Mouse (Mus musculus) testis, postnatal 10 days (tissue): Measurements from ENCODE around the gene Msl1.

Source experiments
- DNase-seq: peaks from one replicate; pipeline ENCODE4 v3.0.0; 2021; ENCODE audit warnings: low spot score

Gene Msl1

GRCm38 (mm10) chr11:98776843-98777590, 18.3 kb upstream of the Msl1 start:
- DNase-seq, result peak; percentile 74

GRCm38 (mm10) chr11:98777888-98778287, 17.4 kb upstream of the Msl1 start:
- DNase-seq, result no peak

GRCm38 (mm10) chr11:98781851-98782512, 13.3 kb upstream of the Msl1 start:
- peak; percentile 74 for DNase-seq

- DNase-seq, result peak; percentile 71
These were observed 12.6 kb upstream of the Msl1 start for GRCm38 (mm10) chr11:98782651-98783235.

- DNase-seq, result peak; percentile 94
These were observed 12.1 kb upstream of the Msl1 start for GRCm38 (mm10) chr11:98783236-98783696.

- DNase-seq, result no peak
These were observed 11.2 kb upstream of the Msl1 start for GRCm38 (mm10) chr11:98784139-98784538.

GRCm38 (mm10) chr11:98785214-98785613, 10.1 kb upstream of the Msl1 start:
- no peak for DNase-seq

- DNase-seq, result peak; percentile 82
These were observed 9.5 kb upstream of the Msl1 start for GRCm38 (mm10) chr11:98785772-98786281.

GRCm38 (mm10) chr11:98786359-98787214, 8.7 kb upstream of the Msl1 start:
- DNase-seq, result peak; percentile 97

GRCm38 (mm10) chr11:98787229-98787628, 8.1 kb upstream of the Msl1 start:
- DNase-seq, result peak; percentile 64

GRCm38 (mm10) chr11:98787691-98788090, 7.6 kb upstream of the Msl1 start:
- DNase-seq, result no peak

GRCm38 (mm10) chr11:98788139-98788538, 7.2 kb upstream of the Msl1 start:
- no peak for DNase-seq

- DNase-seq, result peak; percentile 88
These were observed 6.6 kb upstream of the Msl1 start for GRCm38 (mm10) chr11:98788550-98789218.

GRCm38 (mm10) chr11:98789219-98789807, 6.0 kb upstream of the Msl1 start:
- DNase-seq, result peak; percentile 60

GRCm38 (mm10) chr11:98789824-98790223, 5.5 kb upstream of the Msl1 start:
- DNase-seq, result no peak

- no peak for DNase-seq
These were observed 4.6 kb upstream of the Msl1 start for GRCm38 (mm10) chr11:98790631-98791205.

GRCm38 (mm10) chr11:98791448-98791847, 3.9 kb upstream of the Msl1 start:
- DNase-seq, result no peak

GRCm38 (mm10) chr11:98792081-98792480, 3.2 kb upstream of the Msl1 start:
- DNase-seq, result no peak

GRCm38 (mm10) chr11:98794469-98795014, 774 bp upstream of the Msl1 start:
- DNase-seq, result no peak
